Mouse (Mus musculus) retina, postnatal 7 days (tissue): ENCODE measurements at regions not wholly inside any gene's neighbourhood (a gene's known extent, or its start where the extent isn't known, plus 50 kb on each side); places are given as distances from the start of the nearest gene placed in this dataset.

ENCODE experiments used
- DNase-seq: peaks from one replicate; pipeline ENCODE4 v3.0.0-alpha.2; 2012; ENCODE audit warnings: low read depth, low spot score

- DNase-seq: no peak
These were observed 651.7 kb upstream of the Lmcd1 start for GRCm38 (mm10) chr6:111621684-111622480.

GRCm38 (mm10) chr6:111622481-111623139 is 650.9 kb upstream of the Lmcd1 start:
- peak; percentile 9 for DNase-seq

DNA sequence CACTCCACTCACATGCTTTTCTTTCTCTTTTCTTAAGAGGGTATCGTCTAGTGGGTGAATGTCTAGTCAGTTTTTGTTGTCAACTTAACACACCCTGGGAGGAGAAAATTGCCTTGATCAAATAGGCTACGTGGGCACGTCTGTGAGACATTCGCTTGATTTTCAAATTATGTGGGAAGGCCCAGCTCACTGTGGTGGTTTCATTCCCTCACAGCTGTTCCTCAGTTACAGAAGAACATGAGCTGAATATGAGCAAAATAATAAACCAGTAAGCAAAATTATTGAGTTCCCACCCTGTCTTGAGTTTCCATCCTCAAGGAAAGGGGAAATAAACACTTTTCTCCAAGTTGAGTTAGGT is 650.4 kb upstream of the Lmcd1 start:
- DNase-seq: no peak

DNA sequence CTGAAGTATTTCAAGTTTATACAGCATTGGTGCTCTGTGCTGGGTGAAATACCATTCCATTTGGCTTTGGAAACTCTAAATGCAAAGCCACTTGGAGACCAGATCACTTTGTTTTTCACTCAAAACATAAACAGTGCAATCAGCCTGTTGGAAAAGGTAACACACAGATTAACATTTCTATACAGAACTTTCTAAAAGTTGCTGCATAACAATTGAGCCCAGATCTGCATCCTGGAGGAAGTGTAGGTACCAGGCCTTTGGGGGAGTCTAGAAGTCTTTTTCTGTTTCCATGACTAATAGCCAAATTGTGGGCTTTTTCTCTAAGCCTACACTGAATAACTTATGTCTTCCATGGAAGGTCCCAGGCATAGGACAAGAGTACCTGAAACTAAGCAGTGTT is 648.1 kb upstream of the Lmcd1 start:
- no peak for DNase-seq

DNA sequence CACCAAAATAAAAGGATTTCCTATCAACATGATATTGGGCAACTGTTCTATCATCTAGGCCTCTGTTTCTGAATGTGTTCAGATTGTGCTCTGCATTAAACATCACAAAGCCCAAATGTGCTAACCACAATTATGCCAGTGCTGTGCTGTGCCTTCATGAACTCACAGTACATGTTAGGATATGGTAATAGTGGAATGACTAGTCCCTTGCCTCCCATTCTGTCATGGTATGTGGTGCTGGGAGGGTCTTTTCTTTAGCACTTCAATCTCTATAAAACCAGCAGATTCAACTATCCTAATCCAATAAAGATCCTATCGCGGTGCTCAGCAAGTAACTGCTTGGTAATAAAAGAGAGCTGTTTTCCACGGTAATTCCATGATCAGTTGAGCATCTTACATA is 620.8 kb upstream of the Lmcd1 start:
- DNase-seq: no peak

DNA sequence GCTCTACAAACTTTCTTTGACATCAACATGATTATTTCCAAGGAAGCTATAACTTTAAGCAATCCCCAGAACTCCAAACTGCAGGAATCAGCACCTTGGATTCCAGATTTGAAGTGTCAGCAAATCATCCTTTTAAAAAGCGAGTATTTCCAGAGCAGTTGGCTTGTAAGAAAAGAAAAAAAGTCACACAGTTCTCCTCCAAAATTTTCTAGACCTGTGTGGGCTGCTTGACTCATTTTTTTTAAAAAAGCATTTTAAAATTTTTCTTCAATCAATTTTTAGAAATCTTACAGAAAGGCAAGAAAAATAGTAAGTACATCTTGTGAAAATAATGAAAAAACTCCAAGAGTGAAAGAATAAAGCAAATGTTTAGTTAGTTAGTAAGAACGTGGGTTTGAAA is 613.6 kb upstream of the Lmcd1 start:
- DNase-seq: no peak

GRCm38 (mm10) chr6:111664603-111665002 is 609.0 kb upstream of the Lmcd1 start:
- no peak for DNase-seq

DNA sequence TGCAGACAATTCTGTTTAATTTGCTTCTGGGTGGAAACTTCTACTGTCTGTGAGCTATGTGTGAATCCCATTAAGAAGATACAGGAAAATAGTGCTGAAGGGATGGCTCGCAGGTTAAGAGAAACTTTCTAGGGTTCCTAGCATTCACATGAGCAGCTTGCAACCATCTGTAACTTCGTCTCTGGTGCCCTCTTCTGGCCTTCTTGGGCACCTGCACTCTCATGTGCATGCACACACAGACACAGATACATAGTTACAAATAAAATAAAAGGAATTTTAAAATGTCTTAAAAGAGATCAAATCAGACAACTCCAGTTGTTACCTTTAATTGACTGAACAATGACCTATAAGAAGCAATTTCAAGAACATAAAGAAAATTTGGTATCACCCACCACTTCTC is 588.6 kb upstream of the Lmcd1 start:
- no peak for DNase-seq

- no peak for DNase-seq
These were observed 570.7 kb upstream of the Lmcd1 start for GRCm38 (mm10) chr6:111702864-111703263.

GRCm38 (mm10) chr6:111708277-111708676 is 565.3 kb upstream of the Lmcd1 start:
- DNase-seq: no peak

- no peak for DNase-seq
These were observed 547.6 kb upstream of the Lmcd1 start for GRCm38 (mm10) chr6:111725969-111726368.

- no peak for DNase-seq
These were observed 543.2 kb upstream of the Lmcd1 start for GRCm38 (mm10) chr6:111730381-111730780.

GRCm38 (mm10) chr6:111733926-111734325 is 539.6 kb upstream of the Lmcd1 start:
- no peak for DNase-seq

DNA sequence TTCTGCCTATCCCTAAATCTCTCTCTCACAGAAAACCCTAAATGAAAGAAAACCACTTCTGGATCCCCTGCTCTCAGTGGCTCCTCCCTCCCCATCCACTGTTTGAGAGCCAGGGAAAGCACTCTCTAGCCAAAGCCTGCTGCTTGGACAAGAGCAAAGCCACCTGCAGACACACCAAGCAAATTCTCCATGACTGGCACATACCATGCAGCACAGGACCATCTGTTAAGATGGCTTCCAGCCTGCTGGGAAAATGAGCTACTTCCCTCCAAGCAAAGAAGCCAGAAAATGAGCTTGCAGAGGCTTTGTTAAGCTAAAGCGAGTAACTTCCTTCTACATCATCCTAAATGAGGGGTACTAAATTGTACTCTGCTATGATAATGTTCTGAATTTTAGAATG is 534.6 kb upstream of the Lmcd1 start:
- no peak for DNase-seq

GRCm38 (mm10) chr6:111781710-111782481 is 491.7 kb upstream of the Lmcd1 start:
- no peak for DNase-seq

- DNase-seq: no peak
These were observed 464.9 kb upstream of the Lmcd1 start for GRCm38 (mm10) chr6:111808611-111809010.

GRCm38 (mm10) chr6:111813982-111814603 is 459.5 kb upstream of the Lmcd1 start:
- DNase-seq: no peak

DNA sequence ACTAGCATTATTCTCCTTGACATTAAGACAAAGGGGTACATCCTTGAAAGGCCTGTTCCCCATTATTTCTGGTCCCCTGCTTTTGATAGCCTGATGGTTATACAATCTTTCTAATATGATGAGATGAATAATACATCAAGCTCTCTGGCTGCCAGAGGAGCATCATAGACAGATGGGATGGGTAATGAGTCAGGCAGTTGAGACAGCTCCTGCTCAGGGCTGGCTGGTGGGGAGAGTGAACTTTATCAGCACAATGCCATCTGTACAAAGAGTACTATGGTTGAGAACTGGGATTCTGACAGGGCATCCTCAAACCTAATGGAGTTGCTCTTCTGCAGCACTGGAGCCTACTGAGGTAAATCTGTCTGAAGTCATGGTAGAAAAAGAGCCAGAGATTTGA is 458.4 kb upstream of the Lmcd1 start:
- no peak for DNase-seq

GRCm38 (mm10) chr6:111820265-111820664 is 453.3 kb upstream of the Lmcd1 start:
- DNase-seq: no peak

DNA sequence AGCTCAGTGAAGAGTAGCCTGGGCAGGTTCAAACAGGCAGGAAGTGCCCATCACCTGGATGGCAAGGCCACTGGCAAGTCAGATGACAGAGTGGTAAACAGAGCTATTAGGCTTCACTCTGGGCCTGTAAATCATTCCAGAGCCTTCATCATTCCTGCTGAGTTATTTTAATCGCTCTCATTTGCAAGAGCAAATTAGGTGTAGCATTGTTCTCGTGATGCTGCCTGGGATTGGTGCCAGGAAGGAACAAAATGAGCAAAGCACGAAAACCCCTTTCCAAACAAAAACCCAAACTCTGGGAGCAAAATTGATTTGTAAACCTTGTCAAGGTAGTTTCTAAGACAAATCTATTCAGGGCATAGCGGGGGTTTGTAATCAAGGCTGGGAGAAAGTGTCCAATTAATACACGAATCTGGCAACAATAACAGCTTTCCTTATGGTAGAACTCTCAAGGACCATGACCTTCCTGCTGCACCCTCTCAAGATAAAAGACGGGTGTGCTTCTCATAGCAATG is 429.2 kb upstream of the Lmcd1 start:
- DNase-seq: no peak

GRCm38 (mm10) chr6:111866101-111866598 is 407.4 kb upstream of the Lmcd1 start:
- peak; percentile 54 for DNase-seq

GRCm38 (mm10) chr6:111882557-111882956 is 391.0 kb upstream of the Lmcd1 start:
- no peak for DNase-seq
